Comparison of ENCODE assay signal across 20 mouse cellular contexts in genomic region chr12:58441962-58442361, GRCm38 (mm10).
DNase-seq lines count a peak whose midpoint lies in the region; ATAC-seq and TF ChIP-seq lines count a peak whose summit lies in the region.
"Had no signal": no experiment of that assay in that cellular context is flagged by ENCODE, and none has a peak within 500 bp of the region (broad histone marks: within the 10 kb centered on the region; RNA-seq: fewer than 3 reads in every experiment).

No protein-coding gene starts in this region.

- H3K4me3 ChIP-seq in midbrain, embryonic 11.5 days (ENCODE audit: low read depth, low read length) = no peak overlapping the region
- H3K4me3 ChIP-seq in midbrain, postnatal 0 days (ENCODE audit: low read depth, low read length) = no peak overlapping the region
- H3K4me3 ChIP-seq: embryonic facial prominence, embryonic 10.5 days; embryonic facial prominence, embryonic 12.5 days; forebrain, embryonic 15.5 days had no signal

- no peaks in the 10 kb centered on the region for H3K4me1 ChIP-seq in midbrain, embryonic 11.5 days (ENCODE audit: control insufficient read depth, insufficient read depth, low read length)
- no peaks in the 10 kb centered on the region for H3K4me1 ChIP-seq in midbrain, postnatal 0 days (ENCODE audit: insufficient read depth, low read length)
- H3K4me1 ChIP-seq: embryonic facial prominence, embryonic 10.5 days; embryonic facial prominence, embryonic 12.5 days; forebrain, embryonic 15.5 days had no signal

- no peak for DNase-seq in frontal cortex, postnatal 14 days (ENCODE audit: low spot score in 2 of 2)
- DNase-seq in midbrain, embryonic 11.5 days (ENCODE audit: low spot score, missing footprints) = peak; percentile 41
- DNase-seq in midbrain, postnatal 0 days (ENCODE audit: low spot score) = no peak
- DNase-seq in right cerebral cortex, adult 18-20 months = peak; percentile 55
- DNase-seq in right cerebral cortex, adult 2 months (ENCODE audit: low spot score in 2 of 2) = no peak
- peak; percentile 84 for DNase-seq in brain, adult 2 months (ENCODE audit: low read depth, low spot score)
- no peak for DNase-seq in spleen, adult 12 weeks (ENCODE audit: low spot score)
- DNase-seq: adrenal gland, adult 2 months; adrenal gland, postnatal 10 days; adrenal gland, postnatal 25 days; cerebellum, adult 11-12 months; cerebellum, adult 2 months; cerebellum, adult 9-10 months; cerebellum, postnatal 10 days; cerebellum, postnatal 25 days; forebrain, postnatal 0 days had no signal

- no peak for TF ChIP-seq CTCF in midbrain, postnatal 0 days (IDR thresholded peaks at IDR 0.05)

- H3K4me2 ChIP-seq in midbrain, embryonic 11.5 days = no peak overlapping the region
- H3K4me2 ChIP-seq in midbrain, postnatal 0 days (ENCODE audit: low read depth, low read length, poor library complexity, severe bottlenecking) = no peak overlapping the region
- H3K4me2 ChIP-seq: embryonic facial prominence, embryonic 12.5 days; forebrain, embryonic 15.5 days had no signal

- no peaks in the 10 kb centered on the region for H3K9me3 ChIP-seq in midbrain, embryonic 11.5 days (ENCODE audit: control insufficient read depth, low read length)
- no peaks in the 10 kb centered on the region for H3K9me3 ChIP-seq in midbrain, postnatal 0 days (ENCODE audit: low read length)
- H3K9me3 ChIP-seq: embryonic facial prominence, embryonic 10.5 days; embryonic facial prominence, embryonic 12.5 days; forebrain, embryonic 15.5 days had no signal

- 91% methylated on average over 2 of the region's 2 CpGs for WGBS in midbrain, embryonic 11.5 days
- 90% methylated on average over 2 of the region's 2 CpGs for WGBS in midbrain, postnatal 0 days

- H3K36me3 ChIP-seq in midbrain, embryonic 11.5 days (ENCODE audit: control insufficient read depth, insufficient read depth, low read length) = no peaks in the 10 kb centered on the region
- no peaks in the 10 kb centered on the region for H3K36me3 ChIP-seq in midbrain, postnatal 0 days (ENCODE audit: insufficient read depth, low read length)
- H3K36me3 ChIP-seq: embryonic facial prominence, embryonic 10.5 days; embryonic facial prominence, embryonic 12.5 days; forebrain, embryonic 15.5 days had no signal

- H3K27me3 ChIP-seq in midbrain, embryonic 11.5 days (ENCODE audit: control insufficient read depth, insufficient read depth, low read length) = no peaks in the 10 kb centered on the region
- H3K27me3 ChIP-seq in midbrain, postnatal 0 days (ENCODE audit: insufficient read depth, low read length) = no peaks in the 10 kb centered on the region
- H3K27me3 ChIP-seq: embryonic facial prominence, embryonic 12.5 days; forebrain, embryonic 15.5 days had no signal

- H3K27ac ChIP-seq in midbrain, embryonic 11.5 days (ENCODE audit: low read depth, low read length) = no peak overlapping the region
- no peak overlapping the region for H3K27ac ChIP-seq in midbrain, postnatal 0 days (ENCODE audit: low read depth, low read length)
- H3K27ac ChIP-seq: embryonic facial prominence, embryonic 10.5 days; embryonic facial prominence, embryonic 12.5 days; forebrain, embryonic 15.5 days had no signal

- H3K9ac ChIP-seq in midbrain, embryonic 11.5 days (ENCODE audit: low read length) = no peak overlapping the region
- no peak overlapping the region for H3K9ac ChIP-seq in midbrain, postnatal 0 days (replicated peaks; ENCODE audit: low read length, poor library complexity, severe bottlenecking)
- H3K9ac ChIP-seq: embryonic facial prominence, embryonic 12.5 days; forebrain, embryonic 15.5 days; forebrain, postnatal 0 days had no signal

- ATAC-seq in frontal cortex, adult (ENCODE audit: low TSS enrichment) = peak; percentile 88
- no peak for ATAC-seq in midbrain, embryonic 11.5 days (ENCODE audit: low FRiP score)
- ATAC-seq in midbrain, postnatal 0 days (ENCODE audit: low FRiP score) = no peak
- ATAC-seq: forebrain, embryonic 15.5 days; forebrain, postnatal 0 days had no signal

Comparison
In these comparisons a context has a peak if more than half of its experiments do, and no peak if none do; other contexts are left out.
1. DNase-seq: peak in midbrain, embryonic 11.5 days (single experiment), right cerebral cortex, adult 18-20 months (single experiment) and brain, adult 2 months (single experiment); none in frontal cortex, postnatal 14 days (0 of 2), midbrain, postnatal 0 days (single experiment), right cerebral cortex, adult 2 months (0 of 2) and spleen, adult 12 weeks (single experiment).